Mouse (Mus musculus): ENCODE results near the gene Tcl1b1.
"Not testable (repeated sequence)": the region's sequence is repeated elsewhere in the genome, so short reads cannot be mapped to it uniquely, and the experiment has no call there.

- not testable (repeated sequence) for TF ChIP-seq CTCF (IDR thresholded peaks at IDR 0.05; ENCODE audit: borderline replicate concordance, insufficient read depth, low read depth, low read length); POLR2A (IDR thresholded peaks at IDR 0.05; ENCODE audit: borderline replicate concordance, insufficient read depth, low read length)
Measured at GRCm38 (mm10) chr12:105174318-105174717, 14.8 kb downstream of the Tcl1b1 start.
